In the genomic region with DNA sequence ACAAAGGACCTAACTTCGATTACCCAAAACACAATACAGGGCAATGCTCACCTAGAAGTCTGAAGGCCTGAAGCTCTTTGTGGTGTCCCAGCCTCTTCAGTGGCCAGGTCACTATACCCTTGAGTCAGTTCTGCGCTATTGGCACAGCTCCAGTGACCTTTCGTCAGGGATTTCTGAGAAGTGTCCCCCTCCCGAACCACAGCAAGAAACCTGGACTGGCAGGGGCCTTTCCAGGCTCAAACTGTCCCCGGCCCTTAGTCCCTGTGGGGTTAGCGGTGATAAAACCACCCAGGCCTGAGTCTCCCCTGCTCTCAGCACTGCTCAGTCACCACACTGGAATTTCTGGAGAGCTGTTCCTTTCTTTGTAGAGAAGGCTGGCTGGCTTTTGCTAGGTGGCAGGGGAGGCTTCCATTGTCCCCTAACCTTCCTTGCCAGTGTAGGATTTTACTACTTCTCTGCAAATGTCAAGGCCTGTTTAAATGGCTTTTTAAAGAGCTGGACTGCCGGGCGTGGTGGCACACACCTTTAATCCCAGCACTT, we compare ENCODE assay signal across 15 mouse cellular contexts. TPM values are rescaled to one million over a fixed set of nuclear protein-coding genes. Genes with fewer than 3 reads are reported as not detected.
A peak's percentile ranks its signal among the peaks of the same experiment; 100 is the strongest.
DNase-seq lines count a peak whose midpoint lies in the region; ATAC-seq lines count a peak whose summit lies in the region.
"Had no signal": no experiment of that assay in that cellular context is flagged by ENCODE, and none has a peak within 500 bp of the region (broad histone marks: within the 10 kb centered on the region; RNA-seq: fewer than 3 reads in every experiment).

No protein-coding gene starts in this region.

- H3K4me2 ChIP-seq in heart, embryonic 14.5 days (ENCODE audit: low read length): no peak overlapping the region
- H3K4me2 ChIP-seq in midbrain, embryonic 15.5 days: no peak overlapping the region
- H3K4me2 ChIP-seq: limb, embryonic 15.5 days; stomach, embryonic 15.5 days had no signal

- 36% methylated on average over 8 of the region's 8 CpGs for WGBS in heart, embryonic 14.5 days
- 89% methylated on average over 8 of the region's 8 CpGs for WGBS in midbrain, embryonic 10.5 days
- WGBS in midbrain, embryonic 15.5 days: 84% methylated on average over 8 of the region's 8 CpGs

- H3K36me3 ChIP-seq in heart, embryonic 14.5 days (ENCODE audit: control insufficient read depth, insufficient read depth, low read length): no peaks in the 10 kb centered on the region
- no peaks in the 10 kb centered on the region for H3K36me3 ChIP-seq in midbrain, embryonic 10.5 days
- no peaks in the 10 kb centered on the region for H3K36me3 ChIP-seq in midbrain, embryonic 15.5 days (replicated peaks)
- H3K36me3 ChIP-seq: embryonic facial prominence, embryonic 10.5 days; limb, embryonic 15.5 days; stomach, embryonic 15.5 days had no signal

- H3K4me1 ChIP-seq in heart, embryonic 14.5 days (ENCODE audit: control insufficient read depth in 2 of 2, insufficient read depth in 2 of 2, low read length in 2 of 2): peaks cover 32 to 48% of the 10 kb centered on the region in 2 experiments
- peaks cover 34% of the 10 kb centered on the region for H3K4me1 ChIP-seq in midbrain, embryonic 10.5 days
- H3K4me1 ChIP-seq in midbrain, embryonic 15.5 days: peaks cover 9% of the 10 kb centered on the region

- H3K4me3 ChIP-seq in heart, embryonic 14.5 days (ENCODE audit: control insufficient read depth in 1 of 2, insufficient read depth in 1 of 2, low read depth in 1 of 2, low read length in 2 of 2): no peak overlapping the region
- no peak overlapping the region for H3K4me3 ChIP-seq in midbrain, embryonic 10.5 days
- no peak overlapping the region for H3K4me3 ChIP-seq in midbrain, embryonic 15.5 days
- H3K4me3 ChIP-seq: embryonic facial prominence, embryonic 10.5 days; left cerebral cortex, adult 2 months; limb, embryonic 15.5 days; stomach, embryonic 15.5 days had no signal

- ATAC-seq in heart, embryonic 14.5 days (ENCODE audit: insufficient number of reproducible peaks, insufficient read depth, low FRiP score, low read depth): 0 out of 2 replicates have a peak, but pooled peaks have one; percentile 19
- ATAC-seq in midbrain, embryonic 15.5 days (replicated peaks): no peak
- ATAC-seq: inflammation-experienced regulatory T-cells, adult 6 months had no signal

- DNase-seq in heart, adult 9 months (ENCODE audit: low spot score in 2 of 2): no peak
- DNase-seq in midbrain, embryonic 10.5 days (ENCODE audit: low spot score): no peak
- peak; percentile 68 for DNase-seq in adrenal gland, postnatal 14 days
- peak; percentile 67 for DNase-seq in skeletal muscle tissue, adult 2 months (ENCODE audit: low read depth, low spot score)
- DNase-seq in cerebellum, postnatal 4 days (ENCODE audit: low spot score in 2 of 2): no peak
- no peak for DNase-seq in gastrocnemius, postnatal 4 days (ENCODE audit: low spot score in 2 of 2)
- DNase-seq: cerebellum, postnatal 14 days; lung, adult 2 months had no signal

- H3K9me3 ChIP-seq in heart, embryonic 14.5 days (ENCODE audit: control insufficient read depth, low read length): no peaks in the 10 kb centered on the region
- H3K9me3 ChIP-seq in midbrain, embryonic 10.5 days (replicated peaks): no peaks in the 10 kb centered on the region
- H3K9me3 ChIP-seq in midbrain, embryonic 15.5 days: no peaks in the 10 kb centered on the region
- H3K9me3 ChIP-seq: embryonic facial prominence, embryonic 10.5 days; limb, embryonic 15.5 days; stomach, embryonic 15.5 days had no signal

- no peak overlapping the region for H3K9ac ChIP-seq in heart, embryonic 14.5 days (ENCODE audit: low read length)
- H3K9ac ChIP-seq in midbrain, embryonic 15.5 days: no peak overlapping the region
- H3K9ac ChIP-seq: limb, embryonic 15.5 days; stomach, embryonic 15.5 days had no signal

- peaks cover 4% of the 10 kb centered on the region; the same call in 1 of the 2 replicates for H3K27me3 ChIP-seq in heart, embryonic 14.5 days (ENCODE audit: control insufficient read depth, insufficient read depth, low read length)
- no peaks in the 10 kb centered on the region for H3K27me3 ChIP-seq in midbrain, embryonic 10.5 days (ENCODE audit: low read depth, poor library complexity, severe bottlenecking)
- H3K27me3 ChIP-seq in midbrain, embryonic 15.5 days (replicated peaks): no peaks in the 10 kb centered on the region
- H3K27me3 ChIP-seq: limb, embryonic 15.5 days; stomach, embryonic 15.5 days had no signal

- peak overlapping the region; percentile 71 to 78 for H3K27ac ChIP-seq in heart, embryonic 14.5 days (replicated peaks in 1 of 2; ENCODE audit: control insufficient read depth in 1 of 2, insufficient read depth in 1 of 2, low read depth in 2 of 2, low read length in 2 of 2)
- H3K27ac ChIP-seq in midbrain, embryonic 10.5 days (replicated peaks): peak overlapping the region; percentile 38; the same call in 1 of the 2 replicates
- H3K27ac ChIP-seq in midbrain, embryonic 15.5 days: no peak overlapping the region
- H3K27ac ChIP-seq: embryonic facial prominence, embryonic 10.5 days; left cerebral cortex, adult 2 months; limb, embryonic 15.5 days; stomach, embryonic 15.5 days had no signal

RNA-seq across cellular contexts. Expression of gene Chst3, which starts 11.8 kb away (rescaled TPM):
- 0.24 and 0.26 TPM in 2 replicates for polyA plus RNA-seq in heart, embryonic 14.5 days (2014; fragmentation: Nextera tagmentation; extraction: Ambion mirVana)
- polyA plus RNA-seq in midbrain, embryonic 10.5 days (2016; fragmentation: Nextera tagmentation; extraction: Ambion mirVana): 2.0 and 2.5 TPM in 2 replicates
- polyA plus RNA-seq in midbrain, embryonic 15.5 days (2015; fragmentation: Nextera tagmentation; extraction: Ambion mirVana): 1.1 and 1.6 TPM in 2 replicates
- total RNA-seq in adrenal gland, postnatal 14 days (2021): 2.0 and 5.4 TPM in 2 replicates
- total RNA-seq in gastrocnemius, postnatal 4 days (2021): 1 to 10 TPM; 3.8 to 4.3 TPM

Comparison
In these comparisons a context has a peak if more than half of its experiments do, and no peak if none do; other contexts are left out.
1. DNase-seq: peak in adrenal gland, postnatal 14 days (single experiment) and skeletal muscle tissue, adult 2 months (single experiment); none in heart, adult 9 months (0 of 2), midbrain, embryonic 10.5 days (single experiment), cerebellum, postnatal 4 days (0 of 2) and gastrocnemius, postnatal 4 days (0 of 2).